Mouse (Mus musculus) gastrocnemius, postnatal 10 days (tissue): ENCODE results near the gene Dyrk2. TPM values are rescaled to one million over a fixed set of nuclear protein-coding genes. Genes with fewer than 3 reads are reported as not detected.

ENCODE experiments used
- DNase-seq: peaks from one replicate; pipeline ENCODE4 v3.0.0; 2021; ENCODE audit warnings: mixed read lengths
- total RNA-seq, 2 experiments: library from RNA; stranded (reverse); gene quantifications; 2 replicates each; pipeline ENCODE4 v1.2.3; 2021

Gene Dyrk2
- total RNA-seq, 2 experiments from 2014 or later = 91.0 to 109 TPM

GRCm38 (mm10) chr10:118846991-118847545 is 22.9 kb downstream of the Dyrk2 start:
- DNase-seq = no peak

- no peak for DNase-seq
Observed at GRCm38 (mm10) chr10:118840598-118840997, 29.4 kb downstream of the Dyrk2 start.

DNA sequence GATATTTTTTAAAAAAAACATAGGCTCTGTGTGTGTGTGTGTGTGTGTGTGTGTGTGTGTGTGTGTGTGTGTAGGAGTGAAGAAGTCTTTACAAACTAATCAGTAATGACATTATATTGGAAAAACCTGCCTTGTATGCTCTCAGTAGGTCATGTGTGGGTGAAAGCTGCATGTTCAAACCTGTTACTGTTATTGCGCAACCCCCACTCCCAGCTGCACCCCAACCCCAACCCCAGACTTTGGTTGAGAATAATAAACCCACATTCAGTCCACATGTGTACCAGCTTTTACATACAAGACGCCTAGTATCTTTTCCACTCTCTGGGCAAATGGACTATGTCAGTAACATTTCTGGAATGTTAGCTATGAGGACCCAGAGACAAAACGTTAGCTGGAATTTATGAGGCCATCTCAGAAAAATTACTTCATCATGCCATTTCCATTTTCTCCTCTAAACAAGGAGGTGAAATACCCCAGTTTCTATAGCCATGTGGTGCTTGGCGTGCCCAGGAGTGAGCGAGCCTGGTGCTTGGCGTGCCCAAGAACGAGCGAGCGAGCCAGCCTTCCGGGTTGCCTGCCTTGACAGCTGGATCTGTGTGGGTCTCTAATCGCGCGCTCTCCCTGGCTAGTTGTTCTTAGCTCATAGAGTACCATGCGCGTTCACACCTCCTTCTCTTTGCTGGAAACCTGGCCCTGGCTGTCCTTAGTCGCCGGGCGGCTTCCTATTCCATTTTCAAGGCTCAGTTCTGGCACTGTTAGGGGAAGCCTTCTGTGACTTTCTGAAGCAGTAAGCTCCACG is 30.5 kb downstream of the Dyrk2 start:
- no peak for DNase-seq

DNA sequence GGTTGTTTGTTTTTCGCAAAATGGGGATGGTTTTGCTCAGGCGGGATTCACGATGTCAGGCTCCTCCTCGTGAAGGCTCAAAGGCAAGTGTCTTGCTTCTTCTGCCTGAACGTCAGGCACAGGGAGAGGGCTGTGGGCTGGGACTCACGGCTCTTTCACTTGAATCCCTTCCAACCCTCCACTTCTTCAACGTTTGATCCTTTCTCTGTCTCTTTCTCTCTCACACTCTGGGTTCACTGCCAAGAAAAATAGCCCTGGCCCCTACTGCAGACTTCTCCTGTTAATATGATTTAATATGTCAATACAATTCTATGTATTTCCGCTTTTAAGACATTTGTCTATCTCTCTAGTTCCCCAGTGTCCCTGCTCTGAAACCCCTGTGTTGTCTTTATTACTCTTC is 32.4 kb downstream of the Dyrk2 start:
- no peak for DNase-seq

GRCm38 (mm10) chr10:118831190-118831589 is 38.8 kb downstream of the Dyrk2 start:
- DNase-seq = no peak

GRCm38 (mm10) chr10:118829641-118830040 is 40.4 kb downstream of the Dyrk2 start:
- DNase-seq = no peak

DNA sequence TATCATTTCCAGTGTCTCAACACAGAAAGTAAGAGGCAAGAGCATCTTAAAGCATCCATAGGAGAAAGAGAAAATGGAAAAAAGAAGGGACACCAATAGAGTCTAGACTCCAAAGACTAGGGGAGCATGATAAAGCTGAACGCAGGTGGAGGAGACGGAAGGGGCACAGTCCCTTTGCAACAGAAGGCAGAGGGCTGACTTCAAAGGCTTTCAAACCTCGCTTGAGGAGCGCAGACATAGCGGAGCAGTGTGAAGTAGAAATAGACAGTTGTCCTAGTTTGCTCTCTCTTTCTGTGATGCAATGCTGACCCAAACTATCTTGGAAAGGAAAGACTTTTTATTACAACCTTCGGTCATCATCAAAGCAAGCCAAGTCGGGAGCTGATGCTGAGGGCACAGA is 42.9 kb downstream of the Dyrk2 start:
- no peak for DNase-seq

DNA sequence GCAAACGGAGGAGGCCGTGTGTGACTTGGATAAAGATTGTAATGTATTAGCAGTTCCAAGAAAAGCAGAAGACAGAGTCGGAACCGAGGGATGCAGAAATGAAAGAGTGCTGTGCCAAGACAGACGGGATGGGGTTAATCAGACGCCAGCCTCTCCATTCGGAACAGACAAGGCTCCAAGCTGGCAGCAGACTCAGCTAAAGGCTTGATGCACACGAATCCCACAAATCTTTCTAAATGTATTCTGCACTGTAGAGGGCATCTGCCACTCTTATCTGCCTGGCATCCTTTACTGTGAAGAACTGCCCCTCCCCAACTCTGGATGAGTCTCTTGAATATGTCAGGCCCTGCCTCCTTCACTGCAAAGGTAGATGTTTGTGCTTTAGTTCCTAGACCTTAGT is 45.2 kb downstream of the Dyrk2 start:
- no peak for DNase-seq

- peak; percentile 48 for DNase-seq
Observed at GRCm38 (mm10) chr10:118820901-118821300, 49.1 kb downstream of the Dyrk2 start.

- DNase-seq = no peak
Observed at GRCm38 (mm10) chr10:118819846-118820245, 50.2 kb downstream of the Dyrk2 start.

- no peak for DNase-seq
Observed at GRCm38 (mm10) chr10:118817089-118817488, 52.9 kb downstream of the Dyrk2 start.

GRCm38 (mm10) chr10:118811945-118812344 is 58.1 kb downstream of the Dyrk2 start:
- no peak for DNase-seq

- DNase-seq = no peak
Observed at GRCm38 (mm10) chr10:118810908-118811711, 58.9 kb downstream of the Dyrk2 start.
